Mouse (Mus musculus): Measurements from ENCODE around the gene Cacna1a. TPM values are rescaled to one million over a fixed set of nuclear protein-coding genes. Genes with fewer than 3 reads are reported as not detected.

The Cacna1a gene
- polyA plus RNA-seq, 1 experiment from 2014 or later: 3.2 TPM

GRCm38 (mm10) chr8:84416915-84417314 lies 28.7 kb downstream of the Cacna1a start:
- H3K9ac ChIP-seq (ENCODE audit: low read length): 0 out of 2 replicates have a peak overlapping the region, but pooled peaks have one; percentile 80
- 65% methylated on average over 6 of the region's 6 CpGs for WGBS
- H3K36me3 ChIP-seq (ENCODE audit: control insufficient read depth, insufficient read depth, low read length): no peaks in the 10 kb centered on the region
- no peaks in the 10 kb centered on the region for H3K9me3 ChIP-seq (replicated peaks; ENCODE audit: control insufficient read depth, low read length)
- H3K4me1 ChIP-seq (ENCODE audit: control insufficient read depth, insufficient read depth, low read length): peaks cover 10% of the 10 kb centered on the region
- peak overlapping the region; percentile 88 for H3K4me2 ChIP-seq (ENCODE audit: low read length)
- no peak for ATAC-seq
- H3K4me3 ChIP-seq (ENCODE audit: low read depth, low read length): peak overlapping the region; percentile 72; the same call in 1 of the 2 replicates
- H3K27ac ChIP-seq (ENCODE audit: low read depth, low read length): no peak overlapping the region
- peak; percentile 25 for DNase-seq (ENCODE audit: low spot score)
- no peaks in the 10 kb centered on the region for H3K27me3 ChIP-seq (replicated peaks; ENCODE audit: control insufficient read depth, insufficient read depth, low read length)

GRCm38 (mm10) chr8:84417840-84418239 lies 29.6 kb downstream of the Cacna1a start:
- 46% methylated on average over 5 of the region's 5 CpGs for WGBS
- Histone ChIP-seq H3K4me3 (ENCODE audit: low read depth, low read length) (no peak overlapping the region), H3K4me2 (ENCODE audit: low read length) (peak overlapping the region; percentile 88; the same call in 1 of the 2 replicates), H3K27ac (ENCODE audit: low read depth, low read length) (no peak overlapping the region), H3K36me3 (ENCODE audit: control insufficient read depth, insufficient read depth, low read length) (no peaks in the 10 kb centered on the region), H3K9me3 (replicated peaks; ENCODE audit: control insufficient read depth, low read length) (no peaks in the 10 kb centered on the region), H3K27me3 (replicated peaks; ENCODE audit: control insufficient read depth, insufficient read depth, low read length) (no peaks in the 10 kb centered on the region), H3K9ac (ENCODE audit: low read length) (no peak overlapping the region), H3K4me1 (ENCODE audit: control insufficient read depth, insufficient read depth, low read length) (peaks cover 10% of the 10 kb centered on the region)
- ATAC-seq (no peak), DNase-seq (ENCODE audit: low spot score) (no peak)

- H3K4me3 ChIP-seq (ENCODE audit: low read depth, low read length): no peak overlapping the region
- H3K9ac ChIP-seq (ENCODE audit: low read length): no peak overlapping the region
- no peak for ATAC-seq
- H3K4me2 ChIP-seq (ENCODE audit: low read length): no peak overlapping the region
- H3K36me3 ChIP-seq (ENCODE audit: control insufficient read depth, insufficient read depth, low read length): no peaks in the 10 kb centered on the region
- 88% methylated on average over 3 of the region's 3 CpGs for WGBS
- no peaks in the 10 kb centered on the region for H3K27me3 ChIP-seq (replicated peaks; ENCODE audit: control insufficient read depth, insufficient read depth, low read length)
- H3K4me1 ChIP-seq (ENCODE audit: control insufficient read depth, insufficient read depth, low read length): no peaks in the 10 kb centered on the region
- no peak for DNase-seq (ENCODE audit: low spot score)
- H3K9me3 ChIP-seq (replicated peaks; ENCODE audit: control insufficient read depth, low read length): no peaks in the 10 kb centered on the region
- no peak overlapping the region for H3K27ac ChIP-seq (ENCODE audit: low read depth, low read length)
These were observed 36.2 kb downstream of the Cacna1a start for GRCm38 (mm10) chr8:84424426-84424825.

- no peaks in the 10 kb centered on the region for H3K4me1 ChIP-seq (ENCODE audit: control insufficient read depth, insufficient read depth, low read length)
- no peak overlapping the region for H3K4me3 ChIP-seq (ENCODE audit: low read depth, low read length)
- no peak overlapping the region for H3K4me2 ChIP-seq (ENCODE audit: low read length)
- ATAC-seq (no peak), DNase-seq (ENCODE audit: low spot score) (no peak)
- H3K9me3 ChIP-seq (replicated peaks; ENCODE audit: control insufficient read depth, low read length): no peaks in the 10 kb centered on the region
- 88% methylated on average over 7 of the region's 7 CpGs for WGBS
- no peak overlapping the region for H3K9ac ChIP-seq (ENCODE audit: low read length)
- no peaks in the 10 kb centered on the region for H3K27me3 ChIP-seq (replicated peaks; ENCODE audit: control insufficient read depth, insufficient read depth, low read length)
- H3K36me3 ChIP-seq (ENCODE audit: control insufficient read depth, insufficient read depth, low read length): no peaks in the 10 kb centered on the region
- H3K27ac ChIP-seq (ENCODE audit: low read depth, low read length): no peak overlapping the region
These were observed 37.8 kb downstream of the Cacna1a start for GRCm38 (mm10) chr8:84426087-84426486.

- ATAC-seq (no peak), DNase-seq (ENCODE audit: low spot score) (no peak)
- Histone ChIP-seq H3K27ac (ENCODE audit: low read depth, low read length) (no peak overlapping the region), H3K9me3 (replicated peaks; ENCODE audit: control insufficient read depth, low read length) (no peaks in the 10 kb centered on the region), H3K4me3 (ENCODE audit: low read depth, low read length) (no peak overlapping the region), H3K9ac (ENCODE audit: low read length) (no peak overlapping the region), H3K4me1 (ENCODE audit: control insufficient read depth, insufficient read depth, low read length) (no peaks in the 10 kb centered on the region), H3K27me3 (replicated peaks; ENCODE audit: control insufficient read depth, insufficient read depth, low read length) (no peaks in the 10 kb centered on the region), H3K36me3 (ENCODE audit: control insufficient read depth, insufficient read depth, low read length) (no peaks in the 10 kb centered on the region), H3K4me2 (ENCODE audit: low read length) (no peak overlapping the region)
- WGBS: 77% methylated on average over 8 of the region's 8 CpGs
These were observed 38.3 kb downstream of the Cacna1a start for GRCm38 (mm10) chr8:84426582-84426981.

GRCm38 (mm10) chr8:84428034-84428433 lies 39.8 kb downstream of the Cacna1a start:
- 75% methylated on average over 5 of the region's 5 CpGs for WGBS
- no peak overlapping the region for H3K27ac ChIP-seq (ENCODE audit: low read depth, low read length)
- ATAC-seq: no peak
- H3K9me3 ChIP-seq (replicated peaks; ENCODE audit: control insufficient read depth, low read length): no peaks in the 10 kb centered on the region
- DNase-seq (ENCODE audit: low spot score): no peak
- H3K4me3 ChIP-seq (ENCODE audit: low read depth, low read length): no peak overlapping the region
- H3K4me1 ChIP-seq (ENCODE audit: control insufficient read depth, insufficient read depth, low read length): no peaks in the 10 kb centered on the region
- H3K36me3 ChIP-seq (ENCODE audit: control insufficient read depth, insufficient read depth, low read length): no peaks in the 10 kb centered on the region
- no peak overlapping the region for H3K9ac ChIP-seq (ENCODE audit: low read length)
- H3K27me3 ChIP-seq (replicated peaks; ENCODE audit: control insufficient read depth, insufficient read depth, low read length): no peaks in the 10 kb centered on the region
- no peak overlapping the region for H3K4me2 ChIP-seq (ENCODE audit: low read length)

- no peaks in the 10 kb centered on the region for H3K27me3 ChIP-seq (replicated peaks; ENCODE audit: control insufficient read depth, insufficient read depth, low read length)
- H3K9me3 ChIP-seq (replicated peaks; ENCODE audit: control insufficient read depth, low read length): no peaks in the 10 kb centered on the region
- H3K36me3 ChIP-seq (ENCODE audit: control insufficient read depth, insufficient read depth, low read length): no peaks in the 10 kb centered on the region
- H3K4me2 ChIP-seq (ENCODE audit: low read length): no peak overlapping the region
- DNase-seq (ENCODE audit: low spot score) (no peak), ATAC-seq (no peak)
- no peak overlapping the region for H3K9ac ChIP-seq (ENCODE audit: low read length)
- H3K27ac ChIP-seq (ENCODE audit: low read depth, low read length): no peak overlapping the region
- WGBS: 25% methylated on average over 4 of the region's 4 CpGs
- H3K4me1 ChIP-seq (ENCODE audit: control insufficient read depth, insufficient read depth, low read length): no peaks in the 10 kb centered on the region
- no peak overlapping the region for H3K4me3 ChIP-seq (ENCODE audit: low read depth, low read length)
These were observed 40.8 kb downstream of the Cacna1a start for GRCm38 (mm10) chr8:84429014-84429413.

GRCm38 (mm10) chr8:84429492-84429891 lies 41.3 kb downstream of the Cacna1a start:
- Histone ChIP-seq H3K4me3 (ENCODE audit: low read depth, low read length) (no peak overlapping the region), H3K9me3 (replicated peaks; ENCODE audit: control insufficient read depth, low read length) (no peaks in the 10 kb centered on the region), H3K27ac (ENCODE audit: low read depth, low read length) (no peak overlapping the region), H3K4me2 (ENCODE audit: low read length) (no peak overlapping the region), H3K27me3 (replicated peaks; ENCODE audit: control insufficient read depth, insufficient read depth, low read length) (no peaks in the 10 kb centered on the region), H3K9ac (ENCODE audit: low read length) (no peak overlapping the region), H3K36me3 (ENCODE audit: control insufficient read depth, insufficient read depth, low read length) (no peaks in the 10 kb centered on the region), H3K4me1 (ENCODE audit: control insufficient read depth, insufficient read depth, low read length) (no peaks in the 10 kb centered on the region)
- DNase-seq (ENCODE audit: low spot score) (no peak), ATAC-seq (no peak)
- 42% methylated on average over 5 of the region's 5 CpGs for WGBS

- DNase-seq (ENCODE audit: low spot score): no peak
- WGBS: 86% methylated on average over 10 of the region's 10 CpGs
- no peaks in the 10 kb centered on the region for H3K4me1 ChIP-seq (ENCODE audit: control insufficient read depth, insufficient read depth, low read length)
- ATAC-seq: no peak
- H3K4me2 ChIP-seq (ENCODE audit: low read length): no peak overlapping the region
- no peak overlapping the region for H3K9ac ChIP-seq (ENCODE audit: low read length)
- H3K27me3 ChIP-seq (replicated peaks; ENCODE audit: control insufficient read depth, insufficient read depth, low read length): no peaks in the 10 kb centered on the region
- H3K27ac ChIP-seq (ENCODE audit: low read depth, low read length): no peak overlapping the region
- H3K4me3 ChIP-seq (ENCODE audit: low read depth, low read length): no peak overlapping the region
- H3K9me3 ChIP-seq (replicated peaks; ENCODE audit: control insufficient read depth, low read length): no peaks in the 10 kb centered on the region
- no peaks in the 10 kb centered on the region for H3K36me3 ChIP-seq (ENCODE audit: control insufficient read depth, insufficient read depth, low read length)
These were observed 47.1 kb downstream of the Cacna1a start for GRCm38 (mm10) chr8:84435370-84435769.
